Mouse (Mus musculus) CH12.LX (cell line): ENCODE measurements around the gene Ncln. TPM values are rescaled to one million over a fixed set of nuclear protein-coding genes. Genes with fewer than 3 reads are reported as not detected.

Experiments
- DNase-seq: peaks from one replicate; pipeline ENCODE4 v3.0.0-alpha.2; 2013; ENCODE audit errors: extremely low read depth
- H3K27ac ChIP-seq: 2 replicates; pipeline ENCODE4 v1.5.1; 2012; ENCODE audit warnings: low read depth, mild to moderate bottlenecking, control low read depth, moderate library complexity; ENCODE audit not compliant: insufficient read depth
- H3K27me3 ChIP-seq: replicated peaks from 2 replicates; pipeline ENCODE3; 2012; ENCODE audit warnings: inconsistent platforms
- H3K36me3 ChIP-seq, 2 experiments: replicated peaks in 1 of 2; 2 replicates each; pipeline versions ENCODE3 to v1.6.1; 2012; ENCODE audit warnings: inconsistent platforms in 1 of 2, low read length in 1 of 2, mild to moderate bottlenecking in 1 of 2, mixed read lengths in 1 of 2, moderate library complexity in 1 of 2; ENCODE audit not compliant: control insufficient read depth in 1 of 2, insufficient read depth in 1 of 2
- H3K4me1 ChIP-seq, 2 experiments: 2 replicates each; pipeline ENCODE4 v1.6.1; 2012; ENCODE audit warnings: inconsistent platforms in 1 of 2, moderate library complexity in 1 of 2; ENCODE audit not compliant: insufficient read depth in 2 of 2, control insufficient read depth in 1 of 2
- H3K4me2 ChIP-seq: 2 replicates; pipeline ENCODE4 v1.6.1; 2012; ENCODE audit warnings: low read depth, mild to moderate bottlenecking, control low read depth; ENCODE audit not compliant: poor library complexity, insufficient read depth, severe bottlenecking
- H3K4me3 ChIP-seq, 3 experiments: fragments of 150-350 bp in 1 of 3; sonication (generic) in 1 of 3; replicated peaks in 1 of 3; 2 replicates each; pipeline versions ENCODE3 to v1.5.1; 2011 to 2012; ENCODE audit warnings: low read depth in 2 of 3, low read length in 2 of 3, mild to moderate bottlenecking in 2 of 3, moderate library complexity in 2 of 3, control low read depth in 1 of 3, improper control_type of control experiment in 1 of 3, inconsistent platforms in 1 of 3, mixed read lengths in 1 of 3; ENCODE audit not compliant: poor library complexity in 1 of 3
- H3K79me2 ChIP-seq: replicated peaks from 2 replicates; pipeline ENCODE4 v1.6.1; 2012; ENCODE audit warnings: mild to moderate bottlenecking, moderate library complexity; ENCODE audit not compliant: control insufficient read depth, poor library complexity, insufficient read depth, severe bottlenecking; ENCODE audit errors: extremely low read depth
- H3K9ac ChIP-seq: 2 replicates; pipeline ENCODE4 v1.6.1; 2012; ENCODE audit warnings: low read depth, mild to moderate bottlenecking, control low read depth, moderate library complexity; ENCODE audit not compliant: insufficient read depth
- H3K9me3 ChIP-seq: replicated peaks from 2 replicates; pipeline ENCODE3; 2012; ENCODE audit warnings: low read length, inconsistent platforms, mixed read lengths
- CHD1 ChIP-seq: IDR thresholded peaks from 2 replicates; pipeline ENCODE4 v1.6.1; 2012; ENCODE audit warnings: low read depth, low read length, improper control_type of control experiment, inconsistent platforms
- CTCF ChIP-seq, 2 experiments: IDR thresholded peaks in 1 of 2; conservative IDR thresholded peaks in 1 of 2; 2 replicates each; pipeline ENCODE4 v1.5.1; 2011 to 2012; ENCODE audit warnings: low read depth in 2 of 2, low read length in 2 of 2, improper control_type of control experiment in 1 of 2, inconsistent platforms in 1 of 2, mild to moderate bottlenecking in 1 of 2, moderate library complexity in 1 of 2
- E2F4 ChIP-seq: IDR thresholded peaks from 2 replicates; pipeline ENCODE4 v1.6.1; 2011; ENCODE audit warnings: low read depth, low read length, improper control_type of control experiment; ENCODE audit not compliant: insufficient replicate concordance
- ELF1 ChIP-seq: IDR thresholded peaks from 2 replicates; pipeline ENCODE4 v1.6.1; 2014; ENCODE audit warnings: low read depth, mild to moderate bottlenecking, inconsistent platforms, low read length, improper control_type of control experiment
- EP300 ChIP-seq: IDR thresholded peaks from 2 replicates; pipeline ENCODE4 v1.6.1; 2011; ENCODE audit warnings: low read length, improper control_type of control experiment
- ETS1 ChIP-seq: conservative IDR thresholded peaks from 2 replicates; pipeline ENCODE4 v1.6.1; 2012; ENCODE audit warnings: low read depth, mild to moderate bottlenecking, inconsistent platforms, low read length, improper control_type of control experiment, moderate library complexity
- IRF4 ChIP-seq: IDR thresholded peaks from 2 replicates; pipeline ENCODE4 v1.6.1; 2014; ENCODE audit warnings: low read depth, mild to moderate bottlenecking, inconsistent platforms, low read length, improper control_type of control experiment
- JUN ChIP-seq: IDR thresholded peaks from 2 replicates; pipeline ENCODE4 v1.6.1; 2011; ENCODE audit warnings: low read depth, mild to moderate bottlenecking, low read length, improper control_type of control experiment, moderate library complexity; ENCODE audit not compliant: insufficient read depth
- JUND ChIP-seq: conservative IDR thresholded peaks from 2 replicates; pipeline ENCODE4 v1.6.1; 2011; ENCODE audit warnings: low read depth, low read length, improper control_type of control experiment
- KAT2A ChIP-seq: IDR thresholded peaks from 2 replicates; pipeline ENCODE4 v1.6.1; 2012; ENCODE audit warnings: low read length, improper control_type of control experiment, inconsistent platforms; ENCODE audit not compliant: insufficient replicate concordance
- MAX ChIP-seq: IDR thresholded peaks from 2 replicates; pipeline ENCODE4 v1.6.1; 2011; ENCODE audit warnings: low read length, improper control_type of control experiment
- MXI1 ChIP-seq: IDR thresholded peaks from 2 replicates; pipeline ENCODE4 v1.6.1; 2011; ENCODE audit warnings: mild to moderate bottlenecking, low read depth, low read length, improper control_type of control experiment
- NELFE ChIP-seq: IDR thresholded peaks from 2 replicates; pipeline ENCODE4 v1.6.1; 2011; ENCODE audit warnings: low read depth, low read length, improper control_type of control experiment
- NRF1 ChIP-seq: IDR thresholded peaks from 2 replicates; pipeline ENCODE4 v1.6.1; 2014; ENCODE audit warnings: low read depth, mild to moderate bottlenecking, inconsistent platforms, low read length, improper control_type of control experiment, moderate library complexity
- POLR2AphosphoS2 ChIP-seq: IDR thresholded peaks from 2 replicates; pipeline ENCODE4 v1.6.1; 2011; ENCODE audit warnings: low read depth, low read length, improper control_type of control experiment
- RAD21 ChIP-seq: IDR thresholded peaks from 2 replicates; pipeline ENCODE4 v1.6.1; 2011; ENCODE audit warnings: low read depth, mild to moderate bottlenecking, low read length, improper control_type of control experiment, moderate library complexity
- RCOR1 ChIP-seq: conservative IDR thresholded peaks from 2 replicates; pipeline ENCODE4 v1.6.1; 2012; ENCODE audit warnings: low read depth, mild to moderate bottlenecking, inconsistent platforms, low read length, improper control_type of control experiment
- SMC3 ChIP-seq: IDR thresholded peaks from 2 replicates; pipeline ENCODE4 v1.6.1; 2011; ENCODE audit warnings: low read depth, low read length, improper control_type of control experiment
- TBP ChIP-seq: conservative IDR thresholded peaks from 2 replicates; pipeline ENCODE4 v1.6.1; 2011; ENCODE audit warnings: low read depth, low read length, improper control_type of control experiment
- TCF12 ChIP-seq: IDR thresholded peaks from 2 replicates; pipeline ENCODE4 v1.6.1; 2014; ENCODE audit warnings: low read depth, mild to moderate bottlenecking, inconsistent platforms, low read length, improper control_type of control experiment
- UBTF ChIP-seq: IDR thresholded peaks from 2 replicates; pipeline ENCODE4 v1.6.1; 2012; ENCODE audit warnings: low read depth, mild to moderate bottlenecking, inconsistent platforms, low read length, improper control_type of control experiment, moderate library complexity
- USF1 ChIP-seq: IDR thresholded peaks from 2 replicates; pipeline ENCODE4 v1.6.1; 2014; ENCODE audit warnings: low read depth, mild to moderate bottlenecking, inconsistent platforms, low read length, improper control_type of control experiment
- USF2 ChIP-seq: conservative IDR thresholded peaks from 2 replicates; pipeline ENCODE4 v1.6.1; 2011; ENCODE audit warnings: low read depth, low read length, improper control_type of control experiment
- ZC3H11A ChIP-seq: IDR thresholded peaks from 2 replicates; pipeline ENCODE4 v1.6.1; 2012; ENCODE audit warnings: low read depth, mild to moderate bottlenecking, inconsistent platforms, low read length, improper control_type of control experiment
- ZKSCAN1 ChIP-seq: IDR thresholded peaks from 2 replicates; pipeline ENCODE4 v1.6.1; 2012; ENCODE audit warnings: low read depth, inconsistent platforms, low read length, improper control_type of control experiment, borderline replicate concordance
- ZNF384 ChIP-seq: IDR thresholded peaks from 2 replicates; pipeline ENCODE4 v1.6.1; 2012; ENCODE audit warnings: low read depth, low read length, improper control_type of control experiment, inconsistent platforms
- dilution Hi-C: fragments of 300-500 bp; cut with MboI; formaldehyde crosslinking; loops from 2 replicates; pipeline ENCODE4 v1.14.3; 2020; ENCODE audit warnings: low sequenced_read_pairs; ENCODE audit not compliant: extremely low pct_unique_long_range_greater_than_20kb, extremely low pct_ligation_motif_present
- in situ Hi-C: fragments of 300-500 bp; cut with MboI; formaldehyde crosslinking; loops from 3 replicates; pipeline ENCODE4 v1.14.3; 2019; ENCODE audit warnings: low sequenced_read_pairs, low pct_ligation_motif_present, low pct_unique_long_range_greater_than_20kb, mixed read lengths
- polyA plus RNA-seq: library from polyadenylated mRNA; unstranded; fragments of >175 nt; gene quantifications from 2 replicates; pipeline ENCODE4 v1.2.1, GENCODE M21; 2012; ENCODE audit warnings: low read depth; ENCODE audit not compliant: insufficient read length
- total RNA-seq, 2 experiments: library from RNA; depleted of rRNA; stranded (reverse); fragments of 300-350 nt in 1 of 2; fragments of >200 nt in 1 of 2; gene quantifications; 2 replicates each; pipeline ENCODE4 v1.2.3; 2012 to 2014

Gene Ncln
- total and polyA plus RNA-seq, 3 experiments: 41.5 to 99.5 (median 89.5) TPM

GRCm38 (mm10) chr10:81481605-81482532 is 14.3 kb downstream of the Ncln start:
- Histone ChIP-seq H3K79me2 (no peaks in the 10 kb centered on the region), H3K4me1 (peaks cover 3 to 4% of the 10 kb centered on the region in 2 experiments; a peak in 3 of 4 replicates), H3K4me3 (peak overlapping the region in 1 of 3 experiments; percentile 43), H3K27ac (no peak overlapping the region), H3K27me3 (peaks cover 50% of the 10 kb centered on the region), H3K36me3 (peaks cover 9 to 16% of the 10 kb centered on the region in 2 experiments), H3K9me3 (no peaks in the 10 kb centered on the region), H3K9ac (0 out of 2 replicates have a peak overlapping the region, but pooled peaks have one; percentile 12), H3K4me2 (peak overlapping the region; percentile 80)
- no peak for DNase-seq
- TF ChIP-seq JUN (no peak), ZC3H11A (no peak), ZKSCAN1 (no peak), ZNF384 (no peak), IRF4 (no peak), KAT2A (no peak), NELFE (no peak), CTCF (conservative IDR thresholded peaks at IDR 0.05 in 1 of 2, IDR thresholded peaks at IDR 0.05 in 1 of 2; ENCODE audit: low read depth in 2 of 2, low read length in 2 of 2) (no peak), USF2 (no peak)
- in situ Hi-C loops (no loop called here), dilution Hi-C loops (no loop called here)

GRCm38 (mm10) chr10:81474461-81474860 is 21.7 kb downstream of the Ncln start:
- Histone ChIP-seq H3K27me3 (peaks cover 85% of the 10 kb centered on the region), H3K4me2 (no peak overlapping the region), H3K27ac (no peak overlapping the region), H3K79me2 (no peaks in the 10 kb centered on the region), H3K9me3 (no peaks in the 10 kb centered on the region), H3K4me3 (no peak overlapping the region), H3K4me1 (peaks cover 4 to 6% of the 10 kb centered on the region in 2 experiments; a peak in 3 of 4 replicates), H3K9ac (no peak overlapping the region), H3K36me3 (no peaks in the 10 kb centered on the region)
- in situ Hi-C loops: no loop called here
- TF ChIP-seq USF1 (no peak), TCF12 (no peak), EP300 (no peak), MAX (no peak), ZNF384 (no peak), RCOR1 (no peak), TBP (no peak), RAD21 (no peak), UBTF (no peak), ZKSCAN1 (no peak), MXI1 (no peak), ELF1 (no peak), ETS1 (no peak), E2F4 (no peak), JUND (no peak), NRF1 (no peak), SMC3 (no peak), POLR2AphosphoS2 (no peak), ZC3H11A (no peak), CHD1 (no peak)
- dilution Hi-C loops: no loop called here
- DNase-seq: no peak
